Mouse (Mus musculus) small intestine, adult 2 months (tissue): ENCODE measurements at regions not wholly inside any gene's neighbourhood (a gene's known extent, or its start where the extent isn't known, plus 50 kb on each side); places are given as distances from the start of the nearest gene placed in this dataset.

Experiments
- CTCF ChIP-seq: fragments of 200-500 bp; IDR thresholded peaks from 2 replicates; pipeline ENCODE4 v1.5.1; 2012; ENCODE audit warnings: low read depth, mild to moderate bottlenecking, control low read depth, inconsistent platforms, low read length, moderate library complexity, mixed read lengths; ENCODE audit not compliant: insufficient replicate concordance, insufficient read length; ENCODE audit errors: extremely low read depth
- POLR2A ChIP-seq: fragments of 200-500 bp; IDR thresholded peaks from 2 replicates; pipeline ENCODE4 v1.6.1; 2012; ENCODE audit warnings: low read depth, mild to moderate bottlenecking, control low read depth, inconsistent platforms, low read length, moderate library complexity

- TF ChIP-seq CTCF, result no peak
- TF ChIP-seq POLR2A, result no peak
These were observed 215.9 kb upstream of the Acvr2a start for GRCm38 (mm10) chr2:48597793-48598583.
